Mouse (Mus musculus): ENCODE measurements around the gene Frmd5. TPM values are rescaled to one million over a fixed set of nuclear protein-coding genes. Genes with fewer than 3 reads are reported as not detected.

Gene Frmd5
- polyA plus RNA-seq, 1 experiment from 2014 or later: 26.6 TPM

DNA sequence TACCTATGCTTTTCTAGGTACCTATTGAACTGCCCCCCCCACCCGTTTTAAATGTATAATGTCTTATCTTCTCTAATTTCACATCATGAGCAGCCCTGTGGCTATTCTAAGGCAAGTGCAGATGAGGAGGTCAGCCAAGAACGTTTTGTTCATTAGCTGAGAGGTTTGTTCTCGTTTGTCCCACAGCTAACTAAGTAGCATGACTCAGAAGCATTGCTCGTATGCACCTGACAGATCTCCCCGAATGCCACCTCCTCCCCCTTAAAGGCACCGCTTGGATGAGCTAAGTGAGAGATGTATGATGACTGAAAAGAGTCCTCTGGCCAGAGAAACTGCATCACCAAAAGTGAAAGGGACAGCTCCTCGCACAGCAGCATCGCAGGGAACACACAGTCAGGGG lies 132.7 kb downstream of the Frmd5 start:
- H3K4me3 ChIP-seq (ENCODE audit: low read depth, low read length): no peak overlapping the region
- 61% methylated on average over 8 of the region's 8 CpGs for WGBS
- no peak for DNase-seq (ENCODE audit: low spot score)

DNA sequence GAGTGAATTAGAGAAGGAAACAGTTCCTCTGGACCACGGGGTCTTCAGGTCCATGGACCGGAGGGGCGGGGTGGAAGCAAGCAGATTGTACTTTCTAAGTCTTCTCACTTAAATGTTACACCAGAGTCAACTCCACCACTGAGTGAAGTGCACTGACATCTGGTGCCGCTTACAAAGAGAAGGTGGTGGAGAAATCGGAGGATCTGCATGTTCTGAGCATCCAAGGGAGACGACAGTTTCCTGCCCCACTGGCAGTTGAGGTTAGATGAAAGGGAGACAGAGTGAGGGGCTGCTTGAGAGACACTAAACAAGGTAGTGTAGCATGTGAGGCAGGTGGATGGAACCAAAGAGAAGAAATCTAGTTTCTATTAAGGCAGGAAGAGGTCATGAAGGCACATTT lies 137.0 kb downstream of the Frmd5 start:
- ATAC-seq (replicated peaks; ENCODE audit: low FRiP score) (no peak), DNase-seq (ENCODE audit: low spot score) (no peak)
- Histone ChIP-seq H3K36me3 (ENCODE audit: control insufficient read depth, insufficient read depth, low read length) (no peaks in the 10 kb centered on the region), H3K9ac (ENCODE audit: low read length) (no peak overlapping the region), H3K27ac (ENCODE audit: low read depth, low read length) (no peak overlapping the region), H3K4me3 (ENCODE audit: low read depth, low read length) (no peak overlapping the region), H3K4me1 (replicated peaks; ENCODE audit: control insufficient read depth, insufficient read depth, low read length) (no peaks in the 10 kb centered on the region), H3K27me3 (ENCODE audit: control insufficient read depth, insufficient read depth, low read length) (no peaks in the 10 kb centered on the region), H3K4me2 (ENCODE audit: low read depth, low read length, severe bottlenecking) (no peak overlapping the region), H3K9me3 (ENCODE audit: control insufficient read depth, low read length) (no peaks in the 10 kb centered on the region)
- 90% methylated on average over 6 of the region's 6 CpGs for WGBS

More for the DNA sequence above, 132.7 kb downstream of the Frmd5 start:
- Histone ChIP-seq H3K27me3 (ENCODE audit: control insufficient read depth, insufficient read depth, low read length) (no peaks in the 10 kb centered on the region), H3K9ac (ENCODE audit: low read length) (no peak overlapping the region), H3K36me3 (ENCODE audit: control insufficient read depth, insufficient read depth, low read length) (no peaks in the 10 kb centered on the region), H3K4me1 (replicated peaks; ENCODE audit: control insufficient read depth, insufficient read depth, low read length) (peaks cover 4% of the 10 kb centered on the region; the same call in 1 of the 2 replicates), H3K27ac (ENCODE audit: low read depth, low read length) (no peak overlapping the region), H3K4me2 (ENCODE audit: low read depth, low read length, severe bottlenecking) (no peak overlapping the region), H3K9me3 (ENCODE audit: control insufficient read depth, low read length) (no peaks in the 10 kb centered on the region)
- no peak for ATAC-seq (replicated peaks; ENCODE audit: low FRiP score)

- Histone ChIP-seq H3K9me3 (ENCODE audit: control insufficient read depth, low read length) (no peaks in the 10 kb centered on the region), H3K27me3 (ENCODE audit: control insufficient read depth, insufficient read depth, low read length) (no peaks in the 10 kb centered on the region), H3K9ac (ENCODE audit: low read length) (no peak overlapping the region), H3K4me3 (ENCODE audit: low read depth, low read length) (no peak overlapping the region), H3K27ac (ENCODE audit: low read depth, low read length) (no peak overlapping the region), H3K36me3 (ENCODE audit: control insufficient read depth, insufficient read depth, low read length) (no peaks in the 10 kb centered on the region), H3K4me1 (replicated peaks; ENCODE audit: control insufficient read depth, insufficient read depth, low read length) (no peaks in the 10 kb centered on the region), H3K4me2 (ENCODE audit: low read depth, low read length, severe bottlenecking) (no peak overlapping the region)
- ATAC-seq (replicated peaks; ENCODE audit: low FRiP score): no peak
- WGBS: 88% methylated on average over 4 of the region's 4 CpGs
- no peak for DNase-seq (ENCODE audit: low spot score)
Observed at GRCm38 (mm10) chr2:121668256-121668655, 138.6 kb downstream of the Frmd5 start.

DNA sequence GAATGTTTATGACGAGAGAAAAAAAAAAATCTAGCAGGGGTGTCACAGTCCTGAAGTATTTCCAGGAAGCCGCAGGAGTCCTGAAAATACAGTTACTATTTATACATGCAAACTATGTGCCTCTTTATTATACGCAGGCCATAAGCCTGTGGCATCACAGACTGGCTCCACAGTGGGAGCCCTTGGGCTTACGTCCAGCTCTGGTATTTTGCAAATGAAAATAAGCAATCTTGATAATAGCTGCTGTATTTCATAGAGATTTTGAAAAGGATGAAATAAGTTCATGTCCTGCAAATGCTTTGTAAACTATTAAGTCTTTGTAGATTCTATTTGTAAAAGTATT lies 145.8 kb downstream of the Frmd5 start:
- no peak for DNase-seq (ENCODE audit: low spot score)
- Histone ChIP-seq H3K27me3 (ENCODE audit: control insufficient read depth, insufficient read depth, low read length) (no peaks in the 10 kb centered on the region), H3K9me3 (ENCODE audit: control insufficient read depth, low read length) (no peaks in the 10 kb centered on the region), H3K4me1 (replicated peaks; ENCODE audit: control insufficient read depth, insufficient read depth, low read length) (peaks cover 3% of the 10 kb centered on the region; the same call in 1 of the 2 replicates), H3K36me3 (ENCODE audit: control insufficient read depth, insufficient read depth, low read length) (no peaks in the 10 kb centered on the region), H3K4me3 (ENCODE audit: low read depth, low read length) (no peak overlapping the region), H3K9ac (ENCODE audit: low read length) (no peak overlapping the region), H3K27ac (ENCODE audit: low read depth, low read length) (no peak overlapping the region), H3K4me2 (ENCODE audit: low read depth, low read length, severe bottlenecking) (no peak overlapping the region)
- WGBS: 75% methylated on average over 4 of the region's 4 CpGs
- ATAC-seq (replicated peaks; ENCODE audit: low FRiP score): no peak

DNA sequence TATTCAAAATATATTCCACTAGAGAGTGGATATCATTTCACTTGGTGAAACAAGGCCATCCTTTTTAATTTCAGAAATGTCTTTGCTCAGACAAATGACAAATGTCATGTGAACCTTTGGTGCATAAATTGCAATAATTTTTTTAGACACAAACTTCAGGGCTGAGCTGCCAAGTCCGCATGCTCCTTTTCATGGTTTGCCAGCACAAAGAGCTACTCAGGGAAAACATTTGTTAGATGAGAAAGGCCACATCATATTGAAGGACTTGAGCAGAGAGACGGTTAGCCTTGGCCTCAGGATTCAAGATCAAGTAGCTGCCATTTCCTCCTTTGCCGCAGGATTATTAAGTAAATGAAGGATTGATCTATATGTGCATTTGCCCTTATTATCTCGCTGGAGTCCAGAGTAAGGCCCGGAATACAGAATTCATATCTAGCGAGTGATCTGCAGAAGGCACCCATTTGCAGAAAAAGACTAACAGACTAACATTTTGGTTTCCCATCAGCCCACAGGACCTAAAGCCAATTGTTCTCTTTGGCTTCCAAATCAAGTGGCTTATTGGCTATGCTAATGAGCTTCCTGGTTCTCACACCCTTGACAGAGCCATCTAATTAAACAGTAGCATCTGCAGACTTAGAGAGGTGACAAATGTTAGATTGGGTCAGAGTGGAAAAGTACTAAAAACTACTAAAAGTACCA lies 146.3 kb downstream of the Frmd5 start:
- H3K4me3 ChIP-seq (ENCODE audit: low read depth, low read length): no peak overlapping the region
- no peak for DNase-seq (ENCODE audit: low spot score)
- no peak overlapping the region for H3K27ac ChIP-seq (ENCODE audit: low read depth, low read length)
- 76% methylated on average over 6 of the region's 6 CpGs for WGBS
- H3K4me2 ChIP-seq (ENCODE audit: low read depth, low read length, severe bottlenecking): no peak overlapping the region
- no peaks in the 10 kb centered on the region for H3K36me3 ChIP-seq (ENCODE audit: control insufficient read depth, insufficient read depth, low read length)
- no peak overlapping the region for H3K9ac ChIP-seq (ENCODE audit: low read length)
- no peaks in the 10 kb centered on the region for H3K9me3 ChIP-seq (ENCODE audit: control insufficient read depth, low read length)
- peaks cover 3% of the 10 kb centered on the region; the same call in 1 of the 2 replicates for H3K4me1 ChIP-seq (replicated peaks; ENCODE audit: control insufficient read depth, insufficient read depth, low read length)
- H3K27me3 ChIP-seq (ENCODE audit: control insufficient read depth, insufficient read depth, low read length): no peaks in the 10 kb centered on the region
- no peak for ATAC-seq (replicated peaks; ENCODE audit: low FRiP score)

- H3K27me3 ChIP-seq (ENCODE audit: control insufficient read depth, insufficient read depth, low read length): no peaks in the 10 kb centered on the region
- H3K9ac ChIP-seq (ENCODE audit: low read length): no peak overlapping the region
- H3K36me3 ChIP-seq (ENCODE audit: control insufficient read depth, insufficient read depth, low read length): no peaks in the 10 kb centered on the region
- H3K27ac ChIP-seq (ENCODE audit: low read depth, low read length): no peak overlapping the region
- WGBS: 78% methylated on average over 4 of the region's 4 CpGs
- H3K9me3 ChIP-seq (ENCODE audit: control insufficient read depth, low read length): no peaks in the 10 kb centered on the region
- DNase-seq (ENCODE audit: low spot score) (no peak), ATAC-seq (replicated peaks; ENCODE audit: low FRiP score) (no peak)
- H3K4me3 ChIP-seq (ENCODE audit: low read depth, low read length): no peak overlapping the region
- peaks cover 3% of the 10 kb centered on the region; the same call in 1 of the 2 replicates for H3K4me1 ChIP-seq (replicated peaks; ENCODE audit: control insufficient read depth, insufficient read depth, low read length)
- H3K4me2 ChIP-seq (ENCODE audit: low read depth, low read length, severe bottlenecking): no peak overlapping the region
Observed at GRCm38 (mm10) chr2:121659350-121659749, 147.5 kb downstream of the Frmd5 start.

DNA sequence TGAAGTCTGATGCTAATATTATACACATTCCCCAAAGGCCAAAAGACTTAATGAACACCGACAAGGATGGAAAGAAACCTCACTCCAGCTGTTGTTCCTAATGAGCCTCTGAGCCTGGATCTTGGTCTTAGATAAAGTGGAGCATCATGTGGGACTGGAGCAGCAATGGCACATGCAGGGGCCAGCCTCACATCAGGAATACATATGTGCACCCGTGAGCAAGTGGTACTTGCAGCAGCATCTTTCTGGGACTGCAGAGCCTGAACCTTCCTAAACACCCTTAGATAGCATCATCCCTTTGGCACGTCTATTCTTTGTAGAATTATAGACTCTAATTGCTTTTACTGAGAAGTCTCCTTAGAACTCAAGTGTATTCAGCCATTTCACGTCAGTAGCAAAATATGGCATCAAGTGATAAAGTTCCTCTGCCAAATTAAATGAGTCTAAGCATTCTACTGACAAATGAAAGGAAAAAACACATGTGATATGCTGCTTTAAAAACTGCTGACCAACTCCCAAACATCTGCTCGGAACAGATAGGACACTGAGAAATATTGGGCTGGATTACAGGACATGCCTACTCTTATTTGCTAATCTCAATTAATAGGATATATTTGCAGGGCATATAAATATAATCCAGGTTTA lies 148.6 kb downstream of the Frmd5 start:
- no peak overlapping the region for H3K4me3 ChIP-seq (ENCODE audit: low read depth, low read length)
- H3K27me3 ChIP-seq (ENCODE audit: control insufficient read depth, insufficient read depth, low read length): no peaks in the 10 kb centered on the region
- WGBS: 85% methylated on average over 5 of the region's 5 CpGs
- H3K4me1 ChIP-seq (replicated peaks; ENCODE audit: control insufficient read depth, insufficient read depth, low read length): peaks cover 3% of the 10 kb centered on the region; the same call in 1 of the 2 replicates
- no peak overlapping the region for H3K4me2 ChIP-seq (ENCODE audit: low read depth, low read length, severe bottlenecking)
- no peaks in the 10 kb centered on the region for H3K9me3 ChIP-seq (ENCODE audit: control insufficient read depth, low read length)
- H3K36me3 ChIP-seq (ENCODE audit: control insufficient read depth, insufficient read depth, low read length): no peaks in the 10 kb centered on the region
- no peak overlapping the region for H3K9ac ChIP-seq (ENCODE audit: low read length)
- DNase-seq (ENCODE audit: low spot score) (no peak), ATAC-seq (replicated peaks; ENCODE audit: low FRiP score) (no peak)
- no peak overlapping the region for H3K27ac ChIP-seq (ENCODE audit: low read depth, low read length)

- DNase-seq (ENCODE audit: low spot score) (no peak), ATAC-seq (replicated peaks; ENCODE audit: low FRiP score) (no peak)
- H3K9me3 ChIP-seq (ENCODE audit: control insufficient read depth, low read length): no peaks in the 10 kb centered on the region
- WGBS: 97% methylated on average over 6 of the region's 6 CpGs
- H3K36me3 ChIP-seq (ENCODE audit: control insufficient read depth, insufficient read depth, low read length): no peaks in the 10 kb centered on the region
- H3K27ac ChIP-seq (ENCODE audit: low read depth, low read length): no peak overlapping the region
- H3K27me3 ChIP-seq (ENCODE audit: control insufficient read depth, insufficient read depth, low read length): no peaks in the 10 kb centered on the region
- peaks cover 2% of the 10 kb centered on the region; the same call in 1 of the 2 replicates for H3K4me1 ChIP-seq (replicated peaks; ENCODE audit: control insufficient read depth, insufficient read depth, low read length)
- no peak overlapping the region for H3K4me3 ChIP-seq (ENCODE audit: low read depth, low read length)
- no peak overlapping the region for H3K4me2 ChIP-seq (ENCODE audit: low read depth, low read length, severe bottlenecking)
- H3K9ac ChIP-seq (ENCODE audit: low read length): no peak overlapping the region
Observed at GRCm38 (mm10) chr2:121655966-121656365, 150.9 kb downstream of the Frmd5 start.

GRCm38 (mm10) chr2:121655106-121655505 lies 151.8 kb downstream of the Frmd5 start:
- no peaks in the 10 kb centered on the region for H3K36me3 ChIP-seq (ENCODE audit: control insufficient read depth, insufficient read depth, low read length)
- no peaks in the 10 kb centered on the region for H3K27me3 ChIP-seq (ENCODE audit: control insufficient read depth, insufficient read depth, low read length)
- no peak overlapping the region for H3K27ac ChIP-seq (ENCODE audit: low read depth, low read length)
- WGBS: 88% methylated on average over 8 of the region's 8 CpGs
- no peak overlapping the region for H3K4me3 ChIP-seq (ENCODE audit: low read depth, low read length)
- H3K4me2 ChIP-seq (ENCODE audit: low read depth, low read length, severe bottlenecking): no peak overlapping the region
- H3K9me3 ChIP-seq (ENCODE audit: control insufficient read depth, low read length): no peaks in the 10 kb centered on the region
- H3K4me1 ChIP-seq (replicated peaks; ENCODE audit: control insufficient read depth, insufficient read depth, low read length): no peaks in the 10 kb centered on the region
- DNase-seq (ENCODE audit: low spot score) (no peak), ATAC-seq (replicated peaks; ENCODE audit: low FRiP score) (no peak)
- no peak overlapping the region for H3K9ac ChIP-seq (ENCODE audit: low read length)
